Mouse (Mus musculus) midbrain, embryonic 12.5 days (tissue): ENCODE measurements around the gene Ddx25. TPM values are rescaled to one million over a fixed set of nuclear protein-coding genes. Genes with fewer than 3 reads are reported as not detected.

Experiments used
- polyA plus RNA-seq: library from polyadenylated mRNA; unstranded; fragments of >200 nt; fragmentation: Nextera tagmentation; extraction: Ambion mirVana; gene quantifications from 2 replicates; pipeline ENCODE4 v1.2.1, GENCODE M21; 2016

The Ddx25 gene
- polyA plus RNA-seq, 1 experiment from 2014 or later: 11.0 TPM

Other genes starting within 250 kb of the Ddx25 start
- gene Cdon, start 137.4 kb downstream of the Ddx25 start, polyA plus RNA-seq: 19.7 and 22.8 TPM in 2 replicates
- not detected in 2 replicates for gene Gm1113, start 40.3 kb downstream of the Ddx25 start, polyA plus RNA-seq
- gene Pus3, start 67 bp upstream of the Ddx25 start, polyA plus RNA-seq: 17.0 and 17.1 TPM in 2 replicates
- gene Pate2, start 11.8 kb upstream of the Ddx25 start, polyA plus RNA-seq: 1.7 and 2.4 TPM in 2 replicates
- gene Hyls1, start 11.9 kb upstream of the Ddx25 start, polyA plus RNA-seq: 26.8 and 27.7 TPM in 2 replicates
- gene Pate4, start 53.4 kb upstream of the Ddx25 start, polyA plus RNA-seq: not detected in 2 replicates
- gene Pate3, start 89.7 kb upstream of the Ddx25 start, polyA plus RNA-seq: not detected in 2 replicates
- gene Pate1, start 128.9 kb upstream of the Ddx25 start, polyA plus RNA-seq: not detected in 2 replicates
- not detected in 2 replicates for gene Gm17677, start 182.5 kb upstream of the Ddx25 start, polyA plus RNA-seq
- not detected in 2 replicates for gene Gm17727, start 219.6 kb upstream of the Ddx25 start, polyA plus RNA-seq
- gene Gm27235, start 231.6 kb upstream of the Ddx25 start, polyA plus RNA-seq: not detected in 2 replicates
- not detected in 2 replicates for gene D730048I06Rik, start 231.6 kb upstream of the Ddx25 start, polyA plus RNA-seq